Mouse (Mus musculus) heart, postnatal 14 days (tissue): ENCODE data around the gene Gramd1b. TPM values are rescaled to one million over a fixed set of nuclear protein-coding genes. Genes with fewer than 3 reads are reported as not detected.

ENCODE experiments used
- DNase-seq, 2 experiments: peaks; one replicate each; pipeline ENCODE4 v3.0.0; 2021 to 2022
- intact Hi-C: fragments of 180-260 bp; cut with DNase I; formaldehyde crosslinking; loops from one replicate; pipeline ENCODE4 v1.15.1; 2025
- total RNA-seq, 2 experiments: library from RNA; stranded (reverse); gene quantifications; 2 replicates each; pipeline ENCODE4 v1.2.3; 2021

Gene Gramd1b
- total RNA-seq, 2 experiments from 2014 or later = 19.2 to 24.5 TPM

DNA sequence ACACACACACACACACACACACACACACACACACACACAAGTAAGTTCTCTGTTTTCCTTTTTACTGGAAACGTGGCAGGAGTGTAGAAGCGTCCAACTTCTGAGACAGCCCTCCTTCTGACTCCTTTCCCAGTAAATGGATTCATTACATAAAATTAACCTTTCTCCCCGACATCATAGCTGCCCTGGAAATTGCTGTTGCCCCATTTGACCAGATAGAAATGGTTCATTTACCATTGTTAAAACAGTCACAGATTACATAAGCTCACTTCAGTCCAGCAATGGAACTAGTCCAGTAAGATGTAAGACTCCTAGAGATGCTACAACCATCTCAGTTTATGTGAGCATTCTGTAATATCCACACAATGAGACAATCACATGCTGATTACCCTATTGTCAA, 122.8 kb downstream of the Gramd1b start:
- DNase-seq = no peak
- intact Hi-C loops = no loop called here

GRCm38 (mm10) chr9:40407876-40408275, 123.3 kb downstream of the Gramd1b start:
- intact Hi-C loops = no loop called here

DNA sequence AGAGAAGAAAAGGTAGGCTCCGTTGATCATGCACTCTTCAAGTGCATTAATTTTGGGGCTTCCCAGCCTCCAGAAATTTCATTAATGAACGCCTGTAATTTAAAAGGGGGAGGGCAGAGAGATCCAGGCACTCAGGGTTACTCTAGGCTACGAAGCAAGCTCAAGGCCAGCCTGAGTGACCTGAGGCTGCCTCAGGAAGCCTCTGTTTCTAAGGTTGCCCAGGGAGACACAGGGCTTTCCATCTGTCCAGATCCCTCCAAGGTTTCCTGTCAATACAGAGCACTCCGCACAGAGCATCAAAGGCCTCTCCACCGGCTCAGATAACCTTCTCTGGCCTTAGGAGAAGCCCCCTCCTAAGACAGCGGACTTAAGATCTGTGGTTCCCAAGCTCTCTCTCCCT, 125.4 kb downstream of the Gramd1b start:
- intact Hi-C loops = no loop called here
- no peak for DNase-seq

More at GRCm38 (mm10) chr9:40407876-40408275, 123.3 kb downstream of the Gramd1b start:
- no peak for DNase-seq

DNA sequence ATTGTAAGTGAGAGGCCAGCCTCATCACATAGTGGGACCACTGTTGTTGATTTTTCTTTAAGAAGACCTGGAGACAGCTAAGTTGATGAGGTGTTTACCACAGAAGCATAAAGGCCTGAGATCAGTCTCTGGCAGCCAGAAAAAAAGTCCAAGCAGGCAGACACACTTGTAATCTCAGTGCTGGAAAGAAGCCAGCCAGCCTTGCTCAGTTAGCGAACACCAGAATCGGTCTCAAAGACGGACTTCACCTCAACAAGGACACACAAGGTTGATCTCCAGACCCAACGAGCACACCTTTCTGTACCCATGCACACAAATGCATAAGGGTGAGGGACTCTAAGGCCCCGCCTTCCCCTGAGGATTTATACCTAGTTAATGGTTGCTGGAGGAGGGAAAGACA, 125.9 kb downstream of the Gramd1b start:
- no peak for DNase-seq
- intact Hi-C loops = no loop called here

DNA sequence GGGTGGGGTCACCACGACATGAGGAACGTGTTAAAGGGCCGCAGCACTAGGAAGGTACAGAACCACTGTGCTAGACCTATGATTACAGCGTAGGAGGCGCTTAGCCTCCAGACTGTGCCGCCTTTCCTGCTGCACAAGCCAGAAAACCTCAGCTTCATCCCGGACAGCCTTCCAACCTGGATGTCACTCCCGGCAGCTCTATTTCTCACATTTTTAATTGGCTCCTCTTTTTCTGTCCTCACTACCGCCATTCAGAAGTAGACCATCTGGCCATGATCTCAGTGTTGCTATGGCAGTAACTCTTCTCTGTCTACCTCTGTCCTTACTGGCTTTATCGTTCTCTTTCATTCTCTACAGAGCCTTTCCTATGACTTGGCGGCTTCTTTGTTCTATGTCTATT, 126.5 kb downstream of the Gramd1b start:
- intact Hi-C loops = no loop called here
- DNase-seq = no peak

DNA sequence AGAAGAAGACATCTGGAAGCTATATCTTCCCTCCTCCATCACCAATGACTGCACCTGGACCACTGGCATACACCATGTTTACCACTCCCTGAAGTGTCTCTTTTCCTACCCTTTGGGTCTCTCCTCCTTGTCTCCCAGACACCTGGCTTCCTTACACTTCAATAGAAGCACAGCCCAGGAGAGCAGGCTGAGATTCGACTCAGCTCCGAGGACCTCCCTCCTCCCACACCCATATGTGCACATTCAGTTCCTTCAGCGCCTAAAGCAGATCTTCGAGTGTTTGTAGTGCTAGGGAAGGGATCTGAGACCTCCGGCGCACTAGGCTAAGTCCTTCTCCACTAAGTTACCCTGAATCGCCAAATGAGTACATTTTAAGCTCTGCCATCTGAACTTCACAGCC, 127.4 kb downstream of the Gramd1b start:
- DNase-seq = no peak
- intact Hi-C loops = no loop called here

DNA sequence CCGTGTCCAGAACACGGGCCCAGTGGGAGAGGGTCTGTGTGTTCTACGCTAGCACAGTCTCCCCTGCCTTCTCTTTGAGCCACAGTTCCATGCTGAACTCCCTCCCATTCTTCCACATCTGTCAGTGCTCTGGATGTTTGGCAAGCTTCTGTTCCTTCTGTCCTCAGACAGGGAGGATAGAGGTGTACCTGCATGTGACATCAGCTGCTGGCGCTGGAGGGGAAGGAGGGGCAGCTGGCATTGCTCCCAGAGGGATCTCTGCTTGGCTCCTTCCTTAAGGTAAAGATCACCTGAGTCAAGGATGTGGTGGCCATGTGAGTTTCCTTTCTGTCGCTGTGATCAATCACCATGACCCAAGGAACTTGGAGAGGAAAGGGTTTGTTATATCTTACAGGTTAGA, 129.4 kb downstream of the Gramd1b start:
- DNase-seq = no peak

GRCm38 (mm10) chr9:40400854-40401253, 130.3 kb downstream of the Gramd1b start:
- no peak for DNase-seq
- intact Hi-C loops = no loop called here

More for the DNA sequence above, 129.4 kb downstream of the Gramd1b start:
- intact Hi-C loops = no loop called here

GRCm38 (mm10) chr9:40400171-40400570, 131.0 kb downstream of the Gramd1b start:
- intact Hi-C loops = no loop called here
- DNase-seq = no peak

DNA sequence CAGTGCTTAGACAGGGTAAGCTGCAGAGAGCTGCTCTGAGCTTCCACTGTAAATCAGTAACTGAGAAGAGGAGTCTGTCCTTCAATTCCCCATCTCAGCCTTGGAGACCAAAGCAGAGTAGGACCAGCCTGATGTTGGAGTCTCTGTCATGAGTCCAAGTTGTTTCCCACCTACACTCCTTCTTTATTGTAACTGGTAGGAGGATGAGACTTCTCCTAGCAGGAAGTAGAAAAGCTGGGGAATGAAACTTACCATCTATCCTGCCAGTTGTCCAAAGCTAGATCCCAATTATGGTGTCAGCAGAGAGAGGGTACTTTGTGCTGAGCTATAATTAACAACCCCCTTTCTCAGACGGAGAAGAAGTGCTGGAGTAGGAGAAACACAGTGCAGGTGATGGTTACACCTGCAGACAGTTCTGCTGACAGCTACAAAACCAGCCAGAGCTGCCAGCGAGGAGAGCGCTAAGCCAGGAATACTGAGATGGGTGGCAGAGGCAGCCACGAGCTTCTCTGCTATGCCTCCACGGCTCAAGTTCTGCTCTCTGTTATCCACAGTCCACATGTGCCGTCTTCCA, 131.7 kb downstream of the Gramd1b start:
- intact Hi-C loops = loop anchor here (10.0 kb wide), 1 partner anchor 175 kb away; no protein-coding TSS in a partner anchor

GRCm38 (mm10) chr9:40397471-40398245, 133.5 kb downstream of the Gramd1b start:
- DNase-seq = no peak
- intact Hi-C loops = loop anchor here (10.0 kb wide), 1 partner anchor 173 kb away; no protein-coding TSS in a partner anchor

More for the DNA sequence above, 131.7 kb downstream of the Gramd1b start:
- no peak for DNase-seq

DNA sequence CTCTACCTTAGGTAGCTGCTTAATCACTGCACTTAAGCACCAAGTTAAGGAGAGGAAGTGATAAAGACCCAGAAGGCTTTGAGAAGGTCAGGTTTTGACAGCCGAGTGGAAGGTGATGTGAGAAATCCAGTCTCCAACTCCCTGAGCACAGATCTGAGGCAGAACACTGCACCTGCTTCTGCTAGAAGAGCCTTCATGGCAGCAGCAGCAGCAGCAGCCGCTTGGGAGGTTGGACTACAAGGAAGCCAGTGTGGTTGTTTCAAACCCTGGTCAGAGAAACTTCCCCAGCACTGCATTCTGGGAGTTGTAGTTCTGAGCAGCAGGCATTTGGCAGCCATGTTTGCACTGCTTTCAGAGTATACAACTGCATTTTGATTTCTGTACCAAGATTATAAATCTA, 134.1 kb downstream of the Gramd1b start:
- peak; percentile 18 to 48 for DNase-seq
- intact Hi-C loops = loop anchor here (10.0 kb wide), 1 partner anchor 172 kb away; no protein-coding TSS in a partner anchor

- no peak for DNase-seq
- intact Hi-C loops = loop anchor here (10.0 kb wide), 1 partner anchor 171 kb away; no protein-coding TSS in a partner anchor
Measured at GRCm38 (mm10) chr9:40396171-40396570, 135.0 kb downstream of the Gramd1b start.

DNA sequence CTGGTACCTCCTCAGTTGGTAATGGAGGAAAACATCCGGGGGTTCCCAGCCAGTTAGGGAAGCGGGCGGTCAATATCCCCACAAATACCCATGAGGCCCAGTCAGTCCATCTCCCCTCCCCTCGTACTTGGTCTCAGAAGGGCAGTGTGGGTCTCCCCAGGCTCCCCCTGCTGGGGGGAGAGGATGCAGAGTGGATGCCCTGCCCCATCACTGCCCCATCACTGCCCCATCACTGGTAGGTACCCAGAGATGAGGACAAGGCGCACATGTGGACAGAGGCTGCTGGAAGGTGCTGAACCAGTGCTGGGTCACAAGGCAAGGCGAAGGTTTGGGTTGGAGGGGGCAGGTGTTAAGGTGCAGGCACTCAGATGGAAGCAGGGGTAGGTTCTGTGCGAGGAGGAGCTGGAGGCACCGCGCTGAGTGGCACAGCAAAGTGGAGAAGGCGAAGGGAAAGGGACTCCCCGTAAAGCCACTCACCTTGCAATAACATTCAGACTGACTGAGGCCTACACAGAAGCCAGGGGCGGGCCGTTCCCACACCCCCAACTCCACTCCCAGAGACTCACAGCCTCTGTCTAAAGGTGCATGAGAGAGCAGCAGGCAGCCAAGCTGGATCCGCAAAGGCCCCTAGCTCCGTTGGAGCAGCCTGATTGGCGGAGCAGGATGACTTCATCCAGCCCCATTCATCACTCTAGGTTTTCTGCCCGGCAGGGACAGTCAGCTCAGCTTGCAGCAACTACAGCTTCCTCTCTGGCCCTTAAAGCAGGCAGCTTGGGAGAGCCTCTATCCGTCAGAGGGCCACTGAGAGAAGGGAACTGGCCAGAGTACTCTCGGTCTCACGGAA, 139.1 kb downstream of the Gramd1b start:
- DNase-seq = peak; percentile 9 to 25
- intact Hi-C loops = loop anchor here (10.0 kb wide), 1 partner anchor 167 kb away; no protein-coding TSS in a partner anchor

DNA sequence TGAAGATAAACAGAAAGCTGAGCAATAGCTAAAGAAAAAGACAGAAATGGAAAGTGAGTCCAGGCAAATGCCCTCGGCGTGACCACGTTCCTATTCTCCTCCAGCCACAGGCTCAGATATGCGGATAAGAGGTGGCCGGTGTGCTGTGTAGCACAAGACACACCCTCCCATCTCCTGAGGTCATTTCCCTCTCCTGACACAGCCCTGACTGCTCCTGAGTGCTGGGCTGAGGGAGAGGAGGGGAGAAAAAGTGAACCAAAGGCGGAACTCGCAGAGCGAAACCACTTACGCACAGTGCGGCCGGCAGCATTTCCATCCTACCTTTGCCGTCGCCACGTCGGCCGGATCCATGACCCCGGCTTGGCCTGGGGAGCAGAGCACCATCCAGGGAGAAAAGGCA, 139.8 kb downstream of the Gramd1b start:
- no peak for DNase-seq
- intact Hi-C loops = loop anchor here (10.0 kb wide), 1 partner anchor 167 kb away; no protein-coding TSS in a partner anchor

DNA sequence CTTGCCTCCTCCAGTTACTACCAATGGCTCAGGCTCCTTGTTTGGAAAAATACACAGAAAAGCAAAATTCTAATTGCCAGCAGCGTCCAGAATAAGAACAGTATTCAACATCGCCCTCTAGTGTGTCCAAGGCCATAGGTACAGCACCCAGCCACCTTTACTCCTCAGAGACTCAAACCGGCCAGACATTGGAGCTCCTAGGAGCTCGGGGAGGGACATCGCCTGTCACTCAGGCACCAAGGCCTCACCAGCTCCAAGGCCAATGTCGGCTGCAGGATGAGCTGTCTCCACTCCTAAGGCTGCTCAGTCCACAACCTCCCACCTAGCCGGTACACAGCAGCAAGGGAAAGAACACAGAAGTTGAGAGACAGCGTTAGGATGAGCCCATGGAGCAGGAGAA, 140.3 kb downstream of the Gramd1b start:
- intact Hi-C loops = loop anchor here (10.0 kb wide), 1 partner anchor 166 kb away; no protein-coding TSS in a partner anchor
- no peak for DNase-seq

DNA sequence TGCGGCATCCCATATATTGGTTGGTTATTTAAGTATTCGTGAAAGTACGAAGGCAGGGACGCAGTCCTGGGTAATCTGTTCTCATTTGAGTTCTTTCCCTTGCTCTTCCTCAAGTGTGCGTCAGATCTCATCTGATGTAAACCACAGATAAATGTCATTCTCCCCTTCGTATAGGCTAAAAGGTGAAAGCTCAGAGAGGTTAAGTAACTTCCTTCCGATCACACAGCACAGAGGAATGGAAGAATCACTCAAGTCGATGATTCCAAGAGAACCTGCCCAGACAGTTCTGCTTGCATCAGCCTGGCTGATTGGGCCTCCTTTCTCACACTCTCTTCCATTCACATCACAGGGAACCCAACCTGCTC, 140.8 kb downstream of the Gramd1b start:
- no peak for DNase-seq
- intact Hi-C loops = loop anchor here (10.0 kb wide), 1 partner anchor 166 kb away; no protein-coding TSS in a partner anchor

GRCm38 (mm10) chr9:40389669-40390395, 141.4 kb downstream of the Gramd1b start:
- intact Hi-C loops = loop anchor here (10.0 kb wide), 1 partner anchor 165 kb away; no protein-coding TSS in a partner anchor
- DNase-seq = no peak

DNA sequence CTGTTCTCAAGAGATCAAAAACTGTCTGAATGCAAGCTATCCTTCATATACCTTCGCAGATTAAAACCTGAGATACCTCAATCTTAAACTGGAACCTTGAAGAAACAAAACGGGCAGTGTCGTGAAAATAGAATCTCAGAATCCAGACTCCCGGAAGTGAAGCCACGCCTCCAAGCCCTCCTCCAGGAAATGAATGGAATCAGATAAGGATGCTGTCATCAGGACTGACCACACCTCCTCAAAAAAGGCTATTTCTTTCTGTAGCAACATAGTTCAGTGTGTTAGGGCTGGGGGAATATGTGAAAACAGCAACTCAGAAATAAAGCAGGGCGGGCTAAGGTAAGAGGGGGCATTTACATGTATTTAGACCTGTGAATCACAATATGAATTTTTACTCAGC, 142.0 kb downstream of the Gramd1b start:
- intact Hi-C loops = no loop called here
- DNase-seq = no peak

GRCm38 (mm10) chr9:40384781-40385180, 146.4 kb downstream of the Gramd1b start:
- intact Hi-C loops = no loop called here
- DNase-seq = no peak
